Mouse (Mus musculus) left cerebral cortex, adult 8-10 months (tissue): ENCODE measurements at regions not wholly inside any gene's neighbourhood (a gene's known extent, or its start where the extent isn't known, plus 50 kb on each side); places are given as distances from the start of the nearest gene placed in this dataset.

ENCODE experiments used
- DNase-seq, 2 experiments: peaks; one replicate each; pipeline ENCODE4 v3.0.0; 2022; ENCODE audit warnings: low spot score in 2 of 2

DNA sequence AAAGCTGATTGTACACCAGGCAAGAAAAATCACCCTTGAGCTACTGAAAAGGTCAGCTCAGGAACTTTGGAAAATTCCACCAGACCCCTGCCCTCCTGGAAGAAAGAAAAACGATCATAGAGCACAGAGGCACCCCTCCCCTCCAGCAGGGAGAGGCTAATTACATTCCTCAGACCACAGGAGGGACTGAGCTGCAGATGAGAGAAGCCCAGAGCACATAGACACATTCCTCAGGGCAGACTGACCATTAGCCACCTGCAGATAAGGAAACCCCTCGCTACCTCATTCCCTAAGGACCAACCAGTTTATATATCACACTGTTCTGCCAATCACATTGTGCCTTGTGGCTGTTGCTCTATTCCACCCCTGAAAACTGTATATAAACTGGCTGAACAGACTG lies 230.3 kb downstream of the Parp8 start:
- DNase-seq: no peak

DNA sequence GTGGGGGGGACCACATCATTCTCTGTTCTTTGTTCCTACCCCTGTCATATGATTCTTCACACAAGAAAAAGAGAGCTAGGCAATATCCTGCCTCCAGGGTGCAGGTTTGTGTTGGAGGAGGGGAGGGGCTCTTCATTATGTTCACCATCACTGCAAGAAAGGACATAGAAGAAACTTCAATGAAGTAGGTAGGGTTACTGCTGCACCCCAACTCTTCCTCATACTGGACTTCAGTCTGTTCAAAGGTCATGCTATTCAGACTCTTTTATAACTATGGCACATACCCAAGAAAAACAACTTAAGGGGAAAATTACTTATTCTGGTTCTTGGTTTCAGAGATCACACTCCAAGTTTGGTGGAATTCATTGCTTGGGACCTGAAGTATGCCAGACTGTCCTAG lies 243.7 kb downstream of the Parp8 start:
- DNase-seq: no peak

DNA sequence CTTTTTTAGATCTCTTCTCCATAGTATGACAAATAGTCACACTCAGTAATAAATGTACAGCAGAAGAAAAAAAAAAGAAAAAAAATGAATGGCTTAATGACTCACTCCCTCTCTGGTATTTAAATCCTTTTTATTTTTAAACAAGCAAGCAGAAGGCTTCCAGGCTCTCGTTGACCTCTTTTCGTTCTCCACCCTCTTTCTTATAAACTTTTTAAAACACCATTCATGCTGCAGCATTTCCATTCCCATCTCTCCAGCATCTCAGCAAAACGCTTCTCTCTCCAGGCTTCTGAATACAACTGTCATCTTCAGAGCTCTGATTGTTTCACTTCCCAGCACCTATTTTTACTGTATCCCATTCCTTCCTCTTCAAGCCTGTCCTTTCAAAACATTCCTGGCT lies 259.8 kb downstream of the Parp8 start:
- no peak for DNase-seq

DNA sequence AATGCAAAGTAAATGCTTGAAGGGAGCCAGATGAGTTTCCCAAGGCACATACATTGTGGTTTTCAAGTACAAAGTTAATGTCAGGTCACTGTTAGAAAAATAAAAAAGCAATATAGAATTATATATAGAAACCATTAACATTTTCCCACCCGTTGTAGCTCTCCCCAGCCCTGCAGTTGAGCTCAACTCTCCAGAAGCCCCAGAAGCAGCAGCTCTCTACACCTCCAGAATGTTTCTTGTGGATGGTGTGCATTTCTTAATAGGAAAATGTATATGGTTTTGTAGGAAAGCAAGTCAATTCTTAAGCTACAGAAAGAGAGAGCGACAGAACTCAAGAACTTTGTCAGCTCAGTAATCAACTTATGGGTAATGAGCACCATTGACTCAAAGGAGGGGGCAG lies 265.4 kb downstream of the Parp8 start:
- no peak for DNase-seq

DNA sequence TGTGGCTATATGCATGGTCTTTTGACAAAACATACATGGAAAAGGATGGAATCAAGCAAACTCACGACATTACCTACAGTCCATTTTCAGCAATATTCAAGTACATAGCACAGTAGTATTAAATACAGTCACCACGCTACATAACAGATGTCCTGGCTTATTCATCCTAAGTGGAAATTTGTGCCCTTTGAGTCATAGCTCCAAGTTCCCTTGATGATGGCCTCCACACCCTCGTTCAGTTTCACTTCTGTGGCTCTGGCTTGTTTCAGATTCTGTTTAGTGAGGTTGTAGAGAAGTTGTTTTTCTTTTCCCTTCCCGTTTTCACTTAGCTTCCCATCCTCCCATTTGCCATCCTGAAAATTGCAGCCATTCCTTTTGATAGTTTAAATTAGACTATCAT lies 284.5 kb downstream of the Parp8 start:
- no peak for DNase-seq

DNA sequence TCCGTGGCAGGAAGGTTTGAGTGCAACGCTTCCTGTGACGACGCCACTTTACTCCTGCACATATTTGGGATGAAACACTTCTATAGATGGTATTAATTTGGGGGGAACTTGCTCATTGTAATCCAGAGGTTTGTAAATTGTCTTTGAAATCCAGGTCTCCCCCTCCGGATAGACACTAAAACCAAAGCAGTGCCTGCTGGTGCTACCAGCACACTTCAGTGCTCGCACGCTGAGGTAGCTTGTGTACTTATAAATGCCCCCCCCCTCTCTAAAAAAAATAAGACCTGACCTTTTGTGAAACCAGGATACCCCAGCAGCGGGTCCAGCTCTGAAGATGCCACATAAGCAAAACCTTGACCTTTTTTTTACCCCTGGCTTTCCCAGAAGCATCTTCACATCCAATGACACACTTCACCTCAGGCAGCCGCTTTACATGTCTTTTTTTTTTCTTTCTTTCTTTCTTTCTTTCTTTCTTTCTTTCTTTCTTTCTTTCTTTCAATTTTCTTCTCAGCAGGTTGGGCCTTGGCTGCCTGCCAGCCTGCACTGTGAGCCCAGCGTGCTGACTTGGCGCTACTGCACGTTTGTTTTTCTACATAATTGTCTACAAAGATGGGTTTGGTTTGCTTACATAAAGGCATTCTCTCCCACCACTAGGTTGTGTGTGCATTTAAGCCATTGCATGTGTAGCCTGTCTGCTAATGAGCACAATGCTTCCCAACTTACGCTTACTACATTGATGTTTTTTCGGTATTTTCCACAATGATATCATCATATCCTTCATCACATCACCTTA lies 301.8 kb downstream of the Parp8 start:
- DNase-seq: no peak

DNA sequence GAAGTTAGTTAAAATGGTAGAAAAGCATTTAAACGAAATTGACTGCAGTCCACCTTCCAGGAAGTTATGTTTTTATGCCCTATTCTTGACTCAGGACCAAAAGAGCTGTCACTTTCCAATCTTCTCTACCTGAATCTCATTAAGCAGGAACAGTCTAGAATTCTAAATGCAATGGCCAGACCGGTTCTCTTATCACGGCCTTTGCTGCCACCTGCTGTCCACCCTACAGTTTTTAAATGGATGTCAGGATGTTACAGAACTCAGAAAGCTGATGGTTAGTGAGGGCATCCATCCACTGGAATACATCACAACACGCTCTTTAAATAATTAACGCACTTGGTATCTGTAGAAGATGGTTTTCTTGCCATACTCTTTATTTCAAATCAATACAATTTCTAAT lies 310.5 kb downstream of the Parp8 start:
- DNase-seq: peak in 1 of 2 experiments; percentile 38

DNA sequence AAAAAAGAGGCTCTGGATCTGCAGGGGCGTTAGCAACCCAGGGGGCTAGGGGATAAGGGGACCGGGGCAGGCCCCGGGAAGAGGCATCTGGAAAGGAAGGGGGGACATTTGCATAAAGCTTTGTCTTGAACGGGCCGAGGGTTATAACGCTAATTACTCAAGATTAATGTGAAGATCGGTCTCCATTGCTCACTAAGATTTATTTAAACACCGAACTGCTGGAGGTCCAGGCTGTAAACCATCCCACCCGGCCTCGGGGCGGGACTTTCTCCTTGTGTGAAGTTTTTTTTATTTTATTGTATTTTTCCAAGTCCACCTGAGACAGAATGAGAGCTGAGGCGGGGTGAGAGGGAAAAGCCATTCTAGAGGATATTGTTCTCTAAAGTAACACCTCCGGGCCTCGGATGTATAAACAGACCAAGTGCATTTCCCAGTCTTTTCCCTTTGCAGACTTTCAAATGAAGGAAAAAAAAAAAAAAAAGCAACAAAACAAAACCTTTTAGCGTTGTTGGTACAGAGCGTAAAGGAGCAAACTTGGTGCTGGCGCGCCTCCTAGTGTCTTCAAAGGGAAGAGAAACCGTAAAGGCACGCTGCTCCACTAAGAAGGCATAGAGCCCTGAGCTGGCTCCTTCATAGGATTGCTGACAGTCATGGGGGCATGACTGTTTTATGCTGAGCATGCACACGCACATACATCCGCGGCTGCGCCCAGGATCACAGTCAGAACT lies 313.3 kb downstream of the Parp8 start:
- DNase-seq: peak; percentile 17 to 37

DNA sequence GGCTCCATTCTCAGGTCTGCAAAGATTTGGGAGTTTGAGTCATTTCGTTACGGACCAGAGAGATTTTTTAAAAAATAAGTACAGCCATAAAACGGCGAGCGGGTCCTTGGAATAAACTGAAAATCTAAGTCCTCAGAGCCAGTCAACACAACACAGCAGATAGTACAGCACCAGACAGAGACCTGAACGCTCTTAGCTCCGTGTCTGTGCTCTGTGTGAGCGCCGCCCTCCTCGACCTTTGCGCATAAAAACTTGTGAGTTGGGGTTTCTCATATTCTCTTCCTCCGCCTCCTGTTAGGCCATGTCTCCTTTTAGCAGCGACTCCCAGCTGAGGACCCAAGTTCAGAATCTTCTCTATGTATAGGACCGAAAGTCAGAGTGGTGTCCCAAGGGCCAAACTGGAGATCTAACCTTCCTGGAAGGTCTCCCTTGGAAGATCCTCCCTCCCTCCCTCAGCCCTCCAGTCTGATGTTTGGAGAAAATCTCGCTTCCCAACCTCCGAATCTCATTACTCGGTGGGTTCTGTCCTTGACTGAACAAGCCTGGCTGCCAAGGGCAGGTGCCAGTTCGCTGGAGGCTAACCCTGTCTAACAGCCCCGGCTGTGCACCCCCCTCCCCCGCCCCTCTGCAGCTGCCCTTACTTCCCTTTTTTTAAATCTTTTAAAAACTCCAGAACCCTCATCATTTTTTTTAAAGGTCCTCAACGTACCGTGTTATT lies 314.0 kb downstream of the Parp8 start:
- DNase-seq: no peak

DNA sequence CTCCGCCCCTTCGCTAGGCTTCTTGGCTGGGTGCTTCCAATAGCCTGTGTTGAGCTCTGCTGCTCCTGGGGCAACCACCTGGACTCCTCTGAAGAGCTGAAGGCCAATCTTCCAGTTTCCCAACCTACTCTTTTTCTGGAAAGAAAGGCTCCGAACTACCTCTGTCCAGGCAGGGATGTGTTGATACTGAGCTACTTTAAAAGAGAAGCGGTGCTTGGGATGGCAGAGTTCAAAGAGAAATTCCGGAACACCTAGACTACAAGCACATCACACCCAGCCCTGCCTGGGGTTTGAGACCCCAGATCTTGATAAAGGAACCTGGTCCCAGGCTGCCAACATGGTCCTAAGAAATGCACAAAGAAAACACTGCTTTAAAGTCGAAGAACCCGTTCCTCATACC lies 315.7 kb downstream of the Parp8 start:
- DNase-seq: no peak

DNA sequence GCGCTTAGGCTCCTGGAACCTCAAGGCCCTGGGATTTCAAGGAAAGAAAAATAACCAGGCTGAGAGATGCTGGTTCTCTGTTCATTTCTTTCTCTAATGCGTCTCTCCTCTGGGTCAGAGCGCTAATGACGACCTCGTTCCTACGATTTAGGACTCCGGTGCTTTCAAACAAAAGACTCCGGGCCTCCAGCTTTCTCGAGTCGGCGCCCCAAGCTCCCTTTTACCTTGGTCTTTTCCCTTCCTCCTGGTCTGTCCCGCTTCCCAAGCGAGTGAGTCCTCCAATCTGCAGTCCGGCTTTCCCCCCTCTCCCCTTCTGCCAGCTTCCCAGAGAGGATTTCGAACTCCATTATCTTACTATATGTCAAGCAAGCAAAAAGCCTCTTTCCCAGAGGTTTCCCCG lies 316.5 kb downstream of the Parp8 start:
- no peak for DNase-seq

DNA sequence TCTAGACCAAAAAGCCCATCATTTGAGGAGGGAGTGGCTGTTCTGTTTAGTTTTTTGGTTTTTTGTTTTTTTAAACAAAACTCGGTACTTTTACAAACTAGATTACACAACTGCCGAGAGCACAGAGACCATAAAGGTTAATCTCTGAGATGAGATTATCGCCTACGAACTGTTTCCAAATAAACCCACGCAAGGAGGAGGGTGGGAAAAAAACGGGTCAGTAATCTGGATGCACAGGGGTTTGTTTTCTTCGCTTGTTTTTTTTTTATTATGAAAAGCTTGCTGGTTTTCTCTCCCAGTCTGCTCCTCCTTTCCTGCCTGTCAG lies 316.9 kb downstream of the Parp8 start:
- no peak for DNase-seq

DNA sequence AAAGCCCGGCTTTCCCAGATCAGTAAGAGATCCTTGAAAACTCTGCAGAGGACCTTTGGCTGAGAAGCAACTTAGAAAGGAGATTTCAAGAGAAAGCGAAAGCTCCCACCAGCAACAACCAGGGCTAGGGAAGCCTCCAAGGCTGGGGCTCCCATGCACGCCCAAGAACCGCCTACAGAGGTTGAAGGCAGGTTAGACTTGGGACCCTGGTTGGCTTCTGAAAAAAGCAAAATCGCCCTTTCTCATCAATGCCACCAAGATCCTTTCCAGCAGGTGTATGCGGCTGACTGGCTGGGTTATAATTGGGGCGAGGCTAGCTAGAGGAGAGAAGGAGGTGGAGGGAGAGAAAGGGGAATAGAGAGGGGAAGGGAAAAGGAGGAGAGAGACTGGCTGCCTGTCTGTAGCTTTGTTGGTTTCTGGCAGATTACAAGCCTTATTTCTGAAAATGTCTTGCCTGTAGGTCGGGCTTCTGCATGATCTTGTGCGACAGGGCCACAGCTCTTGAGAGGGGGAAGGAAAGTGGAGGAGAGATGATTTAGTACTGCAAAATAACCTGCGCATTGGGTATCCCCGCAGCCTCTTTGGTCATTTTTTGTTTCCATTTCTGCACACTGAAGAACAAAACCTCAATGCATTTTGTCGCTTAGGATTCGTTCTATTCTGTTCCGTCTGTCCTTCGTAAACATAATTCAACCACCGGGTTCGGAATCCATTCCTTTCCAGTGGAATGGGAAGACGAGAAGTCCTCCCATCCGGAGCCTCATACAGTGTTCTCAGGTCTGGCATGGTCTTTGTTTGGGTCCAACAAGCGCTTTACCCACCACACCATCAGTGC lies 317.5 kb downstream of the Parp8 start:
- DNase-seq: no peak

DNA sequence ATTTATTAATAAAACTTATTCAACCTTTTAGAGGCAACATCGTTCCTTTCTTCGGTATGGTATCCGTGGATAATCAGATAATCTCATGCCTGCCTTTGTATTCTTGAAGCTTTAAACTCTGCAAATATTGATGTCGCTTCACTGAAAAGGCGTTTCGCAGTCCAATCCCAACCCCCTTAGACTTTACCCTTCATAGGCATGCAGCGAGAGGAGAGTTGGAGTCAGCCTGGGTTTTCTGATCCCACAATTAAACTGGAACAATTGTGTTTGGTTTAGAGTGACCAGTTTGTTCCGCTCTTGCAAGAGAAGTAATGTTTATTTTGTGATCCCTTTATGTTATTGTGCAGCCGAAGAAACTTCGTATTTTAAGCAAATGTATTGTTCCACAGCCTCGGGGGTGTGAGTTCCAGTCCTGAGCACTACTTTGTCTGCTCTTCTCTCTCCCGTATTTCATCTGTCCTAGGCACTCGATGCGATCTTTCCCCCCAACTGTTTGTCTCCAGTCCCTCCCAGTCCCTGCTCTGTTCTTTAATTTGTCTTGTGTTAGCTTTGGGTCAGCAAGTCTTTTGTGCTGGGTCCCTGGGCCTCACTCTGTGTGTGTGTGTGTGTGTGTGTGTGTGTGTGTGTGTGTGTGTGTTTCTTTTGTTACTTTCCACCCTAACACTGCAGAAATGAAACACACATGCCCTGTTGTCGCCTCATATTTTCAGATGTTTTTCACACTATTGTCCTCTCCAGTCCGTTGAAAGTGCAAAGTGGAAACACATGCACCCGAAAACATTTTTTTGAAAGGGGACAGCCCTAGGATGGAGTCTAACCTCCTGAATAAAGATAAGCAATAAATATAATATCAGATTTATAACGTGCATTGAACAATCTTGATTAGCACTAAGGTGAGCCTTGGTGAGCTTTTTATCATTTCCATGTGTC lies 318.7 kb downstream of the Parp8 start:
- DNase-seq: no peak

DNA sequence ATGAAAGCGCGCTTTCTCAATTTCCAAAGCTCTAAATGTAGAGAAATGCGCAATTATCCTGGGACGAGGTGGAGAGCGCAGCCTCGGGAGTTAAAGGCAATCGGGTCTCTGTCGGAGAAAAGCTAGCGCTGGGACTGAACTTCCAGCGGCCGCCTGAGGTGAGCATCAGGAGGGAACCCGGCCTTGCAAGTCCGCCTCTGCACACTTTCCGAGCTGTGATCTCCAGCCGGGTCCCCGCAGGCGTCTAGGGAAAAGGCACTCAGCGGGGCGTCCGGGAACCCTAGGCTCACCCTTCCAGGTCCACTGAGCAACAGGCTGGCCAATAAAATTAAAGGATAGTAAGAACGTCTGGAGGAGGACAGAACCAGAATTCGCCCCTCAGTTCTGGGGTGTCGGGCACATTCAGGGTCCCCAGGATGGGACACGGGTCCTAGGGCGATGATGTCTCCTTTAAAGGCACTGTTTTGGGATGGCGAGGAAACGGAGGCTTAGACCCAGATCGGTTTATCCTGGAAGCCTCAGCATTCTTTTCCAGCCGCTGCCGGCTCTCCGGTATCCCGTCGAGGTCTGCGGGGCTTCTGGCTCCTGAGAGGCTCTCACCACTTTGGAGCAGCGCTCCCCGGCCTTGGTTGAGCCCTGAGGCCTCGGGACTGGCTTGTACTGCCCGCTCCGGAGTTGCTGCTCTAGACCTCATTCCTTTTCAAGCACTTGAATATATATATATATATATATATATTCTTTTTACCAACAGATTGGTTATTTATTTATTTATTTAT lies 319.5 kb downstream of the Parp8 start:
- DNase-seq: peak in 1 of 2 experiments; percentile 10

DNA sequence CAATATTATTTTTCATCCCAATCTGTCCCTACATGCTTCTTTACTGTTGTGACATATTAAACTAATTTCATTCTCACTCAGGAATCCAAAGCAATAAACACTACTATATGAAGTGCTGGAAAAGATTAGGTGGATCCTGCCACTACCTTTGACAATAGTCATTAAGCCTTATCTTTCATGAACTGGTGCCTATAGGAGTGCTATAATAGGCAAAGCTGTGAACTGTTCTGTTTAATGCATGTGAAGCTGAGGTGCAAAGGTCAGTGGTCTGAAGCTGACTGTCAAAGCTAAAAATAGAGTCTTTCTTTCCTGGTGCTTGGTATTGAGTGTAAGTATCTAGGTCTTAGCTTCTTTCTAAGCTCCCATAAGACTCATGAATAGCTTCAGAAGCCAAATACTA lies 336.6 kb downstream of the Parp8 start:
- DNase-seq: no peak
